Mouse (Mus musculus) heart, postnatal 25 days (tissue): ENCODE data around the gene Bcar3. TPM values are rescaled to one million over a fixed set of nuclear protein-coding genes. Genes with fewer than 3 reads are reported as not detected.

Experiments
- DNase-seq: peaks from one replicate; pipeline ENCODE4 v3.0.0; 2022; ENCODE audit warnings: low spot score
- intact Hi-C: fragments of 180-260 bp; cut with DNase I; formaldehyde crosslinking; loops from one replicate; pipeline ENCODE4 v1.15.1; 2025
- total RNA-seq, 2 experiments: library from RNA; stranded (reverse); gene quantifications; 2 replicates each; pipeline ENCODE4 v1.2.3; 2021

Bcar3 gene
- total RNA-seq, 2 experiments from 2014 or later = 6.4 to 7.2 TPM

DNA sequence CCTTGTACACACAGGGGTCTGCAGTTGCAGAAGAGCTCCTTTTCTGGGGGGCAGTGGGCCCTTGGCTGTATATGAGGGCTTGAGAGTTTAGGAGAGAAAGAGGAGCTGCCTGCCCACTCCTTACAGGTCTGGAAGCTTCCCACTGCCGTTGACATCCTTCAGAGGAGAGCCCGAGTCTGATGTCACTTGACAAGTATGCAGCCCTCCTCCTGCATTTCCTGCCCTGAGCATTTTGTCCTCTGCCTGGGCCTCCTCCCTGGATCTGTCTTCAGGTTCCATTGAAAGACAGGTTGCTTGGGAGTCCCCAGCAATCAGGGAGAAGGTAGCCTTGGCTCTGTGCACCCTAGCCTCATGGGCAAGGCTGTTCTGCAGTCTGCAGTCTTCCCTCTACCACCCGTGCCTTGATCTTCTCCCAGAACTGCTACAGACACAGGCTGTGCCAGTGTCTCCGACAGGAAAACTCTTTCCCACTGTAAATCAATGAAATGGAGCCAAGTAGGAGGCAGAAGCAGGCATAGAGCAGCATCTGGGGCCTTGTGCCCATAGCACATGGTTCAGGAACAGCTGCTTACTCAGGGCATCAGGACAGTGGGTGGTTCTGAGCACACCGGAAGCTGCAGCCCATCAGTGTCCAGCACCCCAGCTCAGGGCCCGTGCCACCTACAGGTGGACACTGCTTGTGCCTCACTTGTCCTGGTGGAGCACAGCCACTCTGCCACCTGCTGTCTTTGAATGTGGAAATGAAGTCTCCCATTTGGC, 221.8 kb downstream of the Bcar3 start:
- no peak for DNase-seq
- intact Hi-C loops = no loop called here

GRCm38 (mm10) chr3:122516327-122516695, 222.4 kb downstream of the Bcar3 start:
- intact Hi-C loops = no loop called here
- no peak for DNase-seq

- no peak for DNase-seq
- intact Hi-C loops = no loop called here
These were observed 223.8 kb downstream of the Bcar3 start for GRCm38 (mm10) chr3:122517726-122518125.

DNA sequence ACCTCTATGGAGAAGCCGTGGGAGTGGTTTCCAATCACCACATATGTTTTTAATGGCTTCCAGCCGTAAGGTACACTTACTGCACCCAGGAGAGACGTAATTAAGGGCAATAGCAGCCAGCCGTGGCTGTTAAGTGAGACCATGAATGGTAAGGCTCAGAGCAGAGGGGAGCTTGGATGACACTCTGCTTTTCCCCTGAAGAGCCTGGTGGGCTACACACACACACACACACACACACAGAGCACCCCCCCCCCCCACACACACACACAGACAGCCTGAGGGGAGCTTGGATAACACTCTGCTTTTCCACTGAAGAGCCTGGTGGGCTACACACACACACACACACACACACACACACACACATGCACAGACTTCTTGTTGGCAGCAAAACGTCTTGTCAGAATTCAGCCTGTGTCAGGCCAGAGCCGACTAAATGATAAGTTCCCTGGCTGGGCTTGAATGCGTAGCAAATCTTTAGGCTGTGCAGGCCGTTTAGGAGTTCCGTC, 224.3 kb downstream of the Bcar3 start:
- intact Hi-C loops = no loop called here

GRCm38 (mm10) chr3:122519082-122519481, 225.1 kb downstream of the Bcar3 start:
- no peak for DNase-seq
- intact Hi-C loops = no loop called here

More for the DNA sequence above, 224.3 kb downstream of the Bcar3 start:
- no peak for DNase-seq

- DNase-seq = no peak
- intact Hi-C loops = no loop called here
These were observed 226.4 kb downstream of the Bcar3 start for GRCm38 (mm10) chr3:122520365-122520764.

GRCm38 (mm10) chr3:122520875-122521274, 226.9 kb downstream of the Bcar3 start:
- intact Hi-C loops = no loop called here
- no peak for DNase-seq

DNA sequence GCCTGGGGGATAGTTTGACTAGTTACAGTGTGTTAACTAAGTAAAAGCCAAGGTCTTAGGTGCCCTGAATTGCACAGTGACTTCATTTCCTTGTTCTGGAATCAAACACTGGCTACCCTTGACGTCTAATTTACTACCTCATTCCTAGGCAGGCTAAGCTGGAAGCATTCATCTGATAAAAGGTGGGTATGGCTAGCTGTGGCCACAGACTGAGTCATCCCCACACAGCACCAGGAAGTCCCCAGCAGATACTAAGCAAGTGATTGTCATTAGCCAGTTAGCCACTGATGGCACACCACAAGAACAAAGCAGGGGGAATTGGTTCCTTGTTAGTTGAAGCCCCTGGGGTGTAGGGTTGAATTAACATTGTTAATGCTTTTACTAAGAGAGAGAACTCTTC, 227.4 kb downstream of the Bcar3 start:
- DNase-seq = no peak
- intact Hi-C loops = no loop called here

DNA sequence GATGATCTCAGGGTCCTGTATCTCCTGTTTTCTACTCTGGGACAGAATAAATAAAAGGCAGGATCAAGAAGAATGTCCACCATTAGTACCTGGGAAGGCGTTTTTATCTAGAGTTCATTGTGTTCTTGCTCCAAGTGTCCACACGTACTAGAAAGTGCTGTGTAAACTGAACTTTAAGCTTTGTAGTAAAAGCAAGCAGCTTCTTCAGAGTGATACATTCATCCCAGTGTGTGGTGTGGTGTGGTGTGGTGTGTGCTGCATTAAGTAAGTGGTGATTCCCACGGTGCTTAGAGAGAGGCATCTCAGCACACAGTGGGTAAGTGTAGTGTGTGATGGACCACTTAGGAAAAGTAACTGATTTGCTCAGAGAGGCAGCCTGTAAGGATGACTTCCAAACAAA, 234.5 kb downstream of the Bcar3 start:
- intact Hi-C loops = no loop called here
- DNase-seq = no peak

GRCm38 (mm10) chr3:122535938-122536703, 242.2 kb downstream of the Bcar3 start:
- intact Hi-C loops = no loop called here
- DNase-seq = no peak

GRCm38 (mm10) chr3:122538851-122539250, 244.9 kb downstream of the Bcar3 start:
- DNase-seq = no peak
- intact Hi-C loops = no loop called here

DNA sequence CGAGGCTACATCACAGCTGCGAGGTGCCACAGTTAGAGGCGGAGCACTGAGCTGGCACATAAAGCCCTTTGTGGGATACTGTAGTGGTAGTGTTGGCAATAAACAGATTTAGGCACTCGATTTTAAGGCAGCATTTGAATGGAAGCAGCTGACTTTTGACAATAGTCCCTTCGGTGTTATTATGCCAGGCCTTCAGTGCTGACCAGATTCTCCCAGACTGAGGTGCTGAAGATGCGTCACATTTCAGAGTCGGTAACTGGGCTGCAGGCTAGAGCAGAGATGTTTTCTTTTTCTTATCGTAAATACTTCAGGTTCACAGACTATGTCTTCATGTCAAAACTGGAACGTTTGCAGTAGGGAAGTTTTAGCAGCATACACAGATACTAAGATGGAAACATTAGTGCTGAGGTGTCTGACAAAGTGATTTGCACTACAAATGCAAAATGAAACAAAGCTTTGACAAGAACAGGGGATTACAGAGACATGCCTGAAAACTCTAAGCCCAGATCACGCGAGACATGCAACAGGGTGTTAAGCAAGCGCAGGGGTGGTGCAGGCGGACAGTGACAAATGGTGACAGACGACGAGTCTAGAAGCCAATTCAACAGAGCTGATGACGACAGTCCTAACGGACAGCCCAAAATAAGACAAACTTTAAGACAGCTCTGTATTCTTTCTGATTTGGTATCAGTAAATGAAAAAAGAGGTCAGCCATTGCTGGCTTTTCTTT, 246.2 kb downstream of the Bcar3 start:
- intact Hi-C loops = loop anchor here (5.0 kb wide), 1 partner anchor 77 kb away; the partner anchor contains the start of gene Fnbp1l
- no peak for DNase-seq

DNA sequence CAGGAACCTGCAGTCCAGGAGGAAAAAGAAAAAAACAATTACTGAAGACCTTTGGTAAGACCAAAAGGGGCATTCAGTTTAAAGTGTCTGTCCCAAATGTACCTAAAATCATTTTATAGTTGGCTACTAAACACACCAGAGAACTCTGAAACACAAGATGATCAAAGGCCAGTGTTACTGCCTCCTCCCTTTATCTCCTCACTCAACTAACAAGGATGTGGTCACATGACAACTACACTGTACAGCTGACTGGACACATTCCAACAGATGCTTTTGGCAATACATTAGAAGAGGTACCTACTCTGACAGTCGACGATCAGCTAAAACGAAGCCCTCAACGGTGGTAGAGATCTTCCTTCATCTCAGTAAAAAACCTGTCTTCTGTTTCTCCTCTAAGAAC, 247.0 kb downstream of the Bcar3 start:
- no peak for DNase-seq
- intact Hi-C loops = loop anchor here (5.0 kb wide), 1 partner anchor 76 kb away; the partner anchor contains the start of gene Fnbp1l

DNA sequence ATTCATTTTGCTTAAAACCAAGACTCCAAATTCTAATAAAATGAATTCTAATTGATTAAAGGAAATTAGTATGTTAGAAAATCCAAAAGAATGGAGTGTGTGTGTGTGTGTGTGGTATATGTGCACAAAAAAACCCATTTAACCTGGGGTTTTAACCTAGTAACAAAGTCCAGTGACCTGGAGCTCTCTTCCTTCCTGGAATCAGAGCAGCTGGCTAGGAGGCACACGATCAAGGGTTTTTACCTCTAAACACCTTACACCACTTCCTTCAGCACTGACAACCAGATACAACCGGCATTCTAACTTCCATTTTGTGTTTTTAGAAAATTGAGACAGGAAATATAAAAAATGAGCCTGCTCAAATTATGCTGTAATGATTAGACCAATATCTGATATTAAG, 251.4 kb downstream of the Bcar3 start:
- no peak for DNase-seq
- intact Hi-C loops = no loop called here

- no peak for DNase-seq
- intact Hi-C loops = no loop called here
These were observed 253.5 kb downstream of the Bcar3 start for GRCm38 (mm10) chr3:122547469-122547868.

- no peak for DNase-seq
- intact Hi-C loops = no loop called here
These were observed 257.2 kb downstream of the Bcar3 start for GRCm38 (mm10) chr3:122551174-122551573.

- intact Hi-C loops = no loop called here
- DNase-seq = no peak
These were observed 263.8 kb downstream of the Bcar3 start for GRCm38 (mm10) chr3:122557766-122558165.

DNA sequence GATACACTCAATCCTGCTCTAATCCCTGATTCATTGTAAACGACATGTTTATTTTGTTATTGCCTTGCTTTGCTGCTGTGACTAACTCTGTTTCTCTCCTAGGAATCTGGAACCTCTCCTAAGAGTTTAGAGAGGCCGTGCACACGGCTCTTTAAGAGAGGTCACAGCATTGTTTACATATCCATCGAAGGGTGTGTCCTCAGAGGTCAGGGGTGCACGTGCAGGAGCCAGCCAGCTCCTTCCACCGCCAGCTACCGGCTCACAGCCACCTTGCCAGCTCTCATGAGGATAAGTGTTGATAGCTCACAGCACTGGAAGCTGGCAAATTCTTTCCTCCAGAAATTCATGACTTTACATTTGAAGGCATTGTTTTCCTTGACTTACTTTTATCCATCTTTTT, 271.3 kb downstream of the Bcar3 start:
- no peak for DNase-seq
- intact Hi-C loops = loop anchor here (2.0 kb wide), 1 partner anchor 74 kb away; no protein-coding TSS in a partner anchor

DNA sequence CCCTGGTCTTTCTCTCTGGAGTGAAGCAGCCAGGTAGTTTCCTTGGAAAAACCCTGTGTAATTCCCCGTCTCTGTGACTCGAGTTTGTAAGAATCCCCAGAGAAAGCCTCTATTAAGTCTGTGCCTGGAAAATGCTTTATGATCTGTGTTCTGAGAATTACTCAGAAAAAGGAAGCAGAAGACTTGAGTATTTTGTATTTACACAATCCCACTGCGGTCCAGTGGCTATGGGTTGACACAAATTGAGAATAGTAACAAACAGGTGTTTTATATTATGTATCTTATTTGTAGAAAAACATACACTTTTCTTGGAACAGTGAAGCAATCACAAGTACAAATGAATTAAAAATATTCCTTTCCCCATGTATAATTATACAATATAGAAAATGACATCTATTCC, 272.2 kb downstream of the Bcar3 start:
- intact Hi-C loops = no loop called here
- no peak for DNase-seq

DNA sequence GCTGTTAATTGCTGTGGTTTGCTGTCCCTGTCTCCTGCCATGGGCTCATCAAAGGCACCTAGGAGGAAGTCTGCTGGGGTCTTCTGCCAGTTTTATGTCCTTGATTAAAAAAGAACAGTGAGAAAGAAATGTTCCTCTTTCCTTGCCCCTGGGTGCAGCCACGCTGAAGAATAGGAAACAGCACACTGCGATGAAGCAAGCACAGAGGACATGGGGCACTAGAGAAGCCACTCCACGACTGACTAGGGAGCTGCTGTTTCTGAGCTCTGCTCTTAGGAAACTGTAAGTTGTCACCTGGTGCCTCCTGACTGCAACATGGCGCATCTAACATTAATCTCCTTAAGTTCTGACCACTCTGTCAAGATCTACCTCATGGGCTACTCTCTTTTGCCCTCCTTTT, 272.6 kb downstream of the Bcar3 start:
- intact Hi-C loops = no loop called here
- DNase-seq = no peak
